Mouse (Mus musculus): ENCODE data around the gene Cpne7. TPM values are rescaled to one million over a fixed set of nuclear protein-coding genes. Genes with fewer than 3 reads are reported as not detected.

Gene Cpne7
- polyA plus RNA-seq, 1 experiment, result 0.16 TPM

DNA sequence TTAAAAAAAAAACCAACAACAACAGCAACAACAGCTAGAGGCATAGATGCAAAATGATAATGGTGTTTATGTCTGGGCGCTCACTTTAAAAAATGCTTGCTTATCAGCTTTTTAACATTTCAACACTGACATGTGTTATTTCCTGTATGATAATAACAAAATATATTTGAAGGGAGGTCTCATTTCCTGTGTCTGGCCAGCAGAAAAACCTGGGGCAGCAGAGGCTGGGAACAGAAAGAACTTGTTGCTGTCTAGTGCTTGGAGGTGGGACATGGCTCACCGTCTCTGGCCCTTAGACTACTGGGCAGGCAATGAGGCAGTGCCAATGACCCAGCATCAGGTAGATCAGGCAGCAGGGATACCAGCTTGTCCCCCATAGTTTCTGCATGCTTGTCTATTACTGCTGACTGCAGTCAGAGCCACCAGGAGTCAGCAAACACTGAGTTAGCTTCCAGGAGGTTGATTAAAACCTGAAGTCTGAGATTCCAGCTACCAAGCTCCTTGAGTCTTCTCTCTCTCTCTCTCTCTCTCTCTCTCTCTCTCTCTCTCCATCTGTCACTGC is 3.2 kb upstream of the Cpne7 start:
- Histone ChIP-seq H3K4me2 (ENCODE audit: low read depth) (no peak overlapping the region), H3K79me2 (ENCODE audit: control insufficient read depth, insufficient read depth) (no peaks in the 10 kb centered on the region), H3K4me3 (no peak overlapping the region), H3ac (ENCODE audit: control insufficient read depth, insufficient read length) (no peak overlapping the region), H3K36me3 (ENCODE audit: control insufficient read depth, insufficient read depth) (no peaks in the 10 kb centered on the region), H3K27me3 (ENCODE audit: control insufficient read depth, insufficient read depth, insufficient read length) (peaks cover 12% of the 10 kb centered on the region)
- TF ChIP-seq POLR2AphosphoS2 (IDR thresholded peaks at IDR 0.05; ENCODE audit: insufficient read length, low read depth) (no peak), MYOD1 (IDR thresholded peaks at IDR 0.05; ENCODE audit: control insufficient read depth in 1 of 3, insufficient read length in 2 of 3, low read depth in 2 of 3) (no peak), USF1 (IDR thresholded peaks at IDR 0.05; ENCODE audit: low read depth) (no peak), REST (IDR thresholded peaks at IDR 0.05; ENCODE audit: insufficient read depth, insufficient read length) (no peak), TCF3 (IDR thresholded peaks at IDR 0.05; ENCODE audit: insufficient read length, low read depth) (no peak), TCF12 (IDR thresholded peaks at IDR 0.05; ENCODE audit: insufficient read depth, poor library complexity, severe bottlenecking) (no peak), MYOG (IDR thresholded peaks at IDR 0.05; ENCODE audit: control insufficient read depth in 1 of 3, insufficient read depth in 1 of 3, insufficient read length in 2 of 3, low read depth in 2 of 3) (no peak), CEBPB (IDR thresholded peaks at IDR 0.05; ENCODE audit: insufficient read depth, poor library complexity, severe bottlenecking) (no peak), MAX (IDR thresholded peaks at IDR 0.05; ENCODE audit: low read depth) (no peak), POLR2A (IDR thresholded peaks at IDR 0.05; ENCODE audit: insufficient read length, low read depth) (no peak), E2F4 (IDR thresholded peaks at IDR 0.05; ENCODE audit: insufficient read depth) (no peak), SRF (IDR thresholded peaks at IDR 0.05; ENCODE audit: control insufficient read depth, insufficient read length, low read depth) (no peak)

DNA sequence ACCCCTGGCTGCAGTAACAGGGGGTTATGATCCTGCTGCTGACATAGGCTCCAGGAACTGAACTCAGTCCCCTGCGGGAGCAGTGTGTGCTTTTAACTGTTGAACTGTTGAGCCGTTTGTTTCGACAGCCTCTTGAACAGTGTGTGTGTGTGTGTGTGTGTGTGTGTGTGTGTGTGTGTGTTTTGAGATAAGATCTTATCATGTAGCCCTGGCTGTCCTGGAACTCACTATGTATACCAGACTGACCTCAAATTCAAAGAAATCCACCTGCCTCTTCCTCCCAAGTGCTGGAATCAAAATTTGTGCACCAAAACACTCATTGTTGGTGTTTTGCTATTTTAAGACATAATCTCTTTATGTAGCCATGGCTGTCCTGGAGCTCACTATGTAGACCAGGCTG is 2.5 kb upstream of the Cpne7 start:
- TF ChIP-seq MYOG (IDR thresholded peaks at IDR 0.05; ENCODE audit: control insufficient read depth in 1 of 3, insufficient read depth in 1 of 3, insufficient read length in 2 of 3, low read depth in 2 of 3), result no peak
- no peak for TF ChIP-seq POLR2A (IDR thresholded peaks at IDR 0.05; ENCODE audit: insufficient read length, low read depth)
- TF ChIP-seq USF1 (IDR thresholded peaks at IDR 0.05; ENCODE audit: low read depth), result no peak
- no peak for TF ChIP-seq TCF12 (IDR thresholded peaks at IDR 0.05; ENCODE audit: insufficient read depth, poor library complexity, severe bottlenecking)
- TF ChIP-seq MYOD1 (IDR thresholded peaks at IDR 0.05; ENCODE audit: control insufficient read depth in 1 of 3, insufficient read length in 2 of 3, low read depth in 2 of 3), result no peak
- TF ChIP-seq SRF (IDR thresholded peaks at IDR 0.05; ENCODE audit: control insufficient read depth, insufficient read length, low read depth), result no peak
- TF ChIP-seq TCF3 (IDR thresholded peaks at IDR 0.05; ENCODE audit: insufficient read length, low read depth), result no peak
- TF ChIP-seq MAX (IDR thresholded peaks at IDR 0.05; ENCODE audit: low read depth), result no peak
- TF ChIP-seq REST (IDR thresholded peaks at IDR 0.05; ENCODE audit: insufficient read depth, insufficient read length), result no peak
- no peak for TF ChIP-seq E2F4 (IDR thresholded peaks at IDR 0.05; ENCODE audit: insufficient read depth)
- TF ChIP-seq POLR2AphosphoS2 (IDR thresholded peaks at IDR 0.05; ENCODE audit: insufficient read length, low read depth), result no peak
- TF ChIP-seq CEBPB (IDR thresholded peaks at IDR 0.05; ENCODE audit: insufficient read depth, poor library complexity, severe bottlenecking), result no peak
- Histone ChIP-seq H3K79me2 (ENCODE audit: control insufficient read depth, insufficient read depth) (no peaks in the 10 kb centered on the region), H3K27me3 (ENCODE audit: control insufficient read depth, insufficient read depth, insufficient read length) (peaks cover 12% of the 10 kb centered on the region), H3K4me2 (ENCODE audit: low read depth) (no peak overlapping the region), H3K36me3 (ENCODE audit: control insufficient read depth, insufficient read depth) (no peaks in the 10 kb centered on the region), H3K4me3 (no peak overlapping the region), H3ac (ENCODE audit: control insufficient read depth, insufficient read length) (no peak overlapping the region)

DNA sequence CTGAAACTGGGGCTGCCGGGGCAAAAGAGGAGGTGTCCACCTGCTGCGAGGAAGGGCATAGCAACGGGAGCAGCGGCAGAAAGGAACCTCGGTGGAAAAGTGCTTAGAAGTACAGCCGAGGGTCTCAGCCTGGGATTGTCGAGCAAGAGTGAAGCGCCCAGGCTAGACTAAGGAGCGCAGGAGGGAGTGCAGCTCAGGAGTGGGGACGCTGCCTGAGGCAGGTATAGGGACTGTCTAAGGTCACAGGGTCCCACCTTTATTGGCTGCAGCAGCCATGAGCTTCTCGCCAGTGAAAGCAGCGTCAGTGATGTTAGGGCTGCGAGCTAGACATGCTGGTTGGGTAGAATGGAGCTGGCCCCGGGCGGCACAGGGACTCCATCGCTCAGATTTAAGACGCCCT is 570 bp downstream of the Cpne7 start:
- H3K79me2 ChIP-seq (ENCODE audit: control insufficient read depth, insufficient read depth), result no peaks in the 10 kb centered on the region
- TF ChIP-seq TCF12 (IDR thresholded peaks at IDR 0.05; ENCODE audit: insufficient read depth, poor library complexity, severe bottlenecking), result no peak
- no peak for TF ChIP-seq SRF (IDR thresholded peaks at IDR 0.05; ENCODE audit: control insufficient read depth, insufficient read length, low read depth)
- no peak for TF ChIP-seq TCF3 (IDR thresholded peaks at IDR 0.05; ENCODE audit: insufficient read length, low read depth)
- TF ChIP-seq CEBPB (IDR thresholded peaks at IDR 0.05; ENCODE audit: insufficient read depth, poor library complexity, severe bottlenecking), result no peak
- no peak for TF ChIP-seq REST (IDR thresholded peaks at IDR 0.05; ENCODE audit: insufficient read depth, insufficient read length)
- TF ChIP-seq POLR2A (IDR thresholded peaks at IDR 0.05; ENCODE audit: insufficient read length, low read depth), result no peak
- TF ChIP-seq POLR2AphosphoS2 (IDR thresholded peaks at IDR 0.05; ENCODE audit: insufficient read length, low read depth), result no peak
- no peak for TF ChIP-seq MAX (IDR thresholded peaks at IDR 0.05; ENCODE audit: low read depth)
- TF ChIP-seq USF1 (IDR thresholded peaks at IDR 0.05; ENCODE audit: low read depth), result no peak
- TF ChIP-seq MYOG (IDR thresholded peaks at IDR 0.05; ENCODE audit: control insufficient read depth in 1 of 3, insufficient read depth in 1 of 3, insufficient read length in 2 of 3, low read depth in 2 of 3), result no peak
- TF ChIP-seq E2F4 (IDR thresholded peaks at IDR 0.05; ENCODE audit: insufficient read depth), result no peak
- no peak for TF ChIP-seq MYOD1 (IDR thresholded peaks at IDR 0.05; ENCODE audit: control insufficient read depth in 1 of 3, insufficient read length in 2 of 3, low read depth in 2 of 3)
- no peak overlapping the region for H3K4me3 ChIP-seq
- peaks cover 12% of the 10 kb centered on the region for H3K27me3 ChIP-seq (ENCODE audit: control insufficient read depth, insufficient read depth, insufficient read length)
- no peak overlapping the region for H3K4me2 ChIP-seq (ENCODE audit: low read depth)
- H3K36me3 ChIP-seq (ENCODE audit: control insufficient read depth, insufficient read depth), result no peaks in the 10 kb centered on the region
- no peak overlapping the region for H3ac ChIP-seq (ENCODE audit: control insufficient read depth, insufficient read length)

DNA sequence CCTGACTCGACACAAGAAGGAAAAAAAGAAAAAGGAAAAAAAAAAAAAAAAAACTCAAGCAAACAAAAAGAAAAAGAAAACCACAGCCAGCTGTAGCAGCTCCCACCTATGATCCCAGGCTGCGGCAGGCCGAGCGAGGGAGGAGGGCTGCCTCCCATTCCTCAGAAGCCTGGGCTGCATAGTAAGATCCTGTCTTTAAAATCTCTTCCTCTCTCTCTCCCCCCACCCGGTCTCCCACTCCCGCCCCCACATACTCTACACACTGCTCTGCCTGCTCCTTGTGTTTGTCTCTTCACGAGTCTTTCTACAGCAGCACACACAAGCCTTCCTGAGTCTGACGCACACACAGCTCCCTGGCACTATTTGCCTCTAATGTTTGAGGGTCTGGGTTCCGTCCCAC is 4.9 kb downstream of the Cpne7 start:
- TF ChIP-seq SRF (IDR thresholded peaks at IDR 0.05; ENCODE audit: control insufficient read depth, insufficient read length, low read depth) (no peak), USF1 (IDR thresholded peaks at IDR 0.05; ENCODE audit: low read depth) (no peak), POLR2A (IDR thresholded peaks at IDR 0.05; ENCODE audit: insufficient read length, low read depth) (no peak), MYOG (IDR thresholded peaks at IDR 0.05; ENCODE audit: control insufficient read depth in 1 of 3, insufficient read depth in 1 of 3, insufficient read length in 2 of 3, low read depth in 2 of 3) (no peak), REST (IDR thresholded peaks at IDR 0.05; ENCODE audit: insufficient read depth, insufficient read length) (no peak), CEBPB (IDR thresholded peaks at IDR 0.05; ENCODE audit: insufficient read depth, poor library complexity, severe bottlenecking) (no peak)
- Histone ChIP-seq H3K27me3 (ENCODE audit: control insufficient read depth, insufficient read depth, insufficient read length) (peaks cover 11% of the 10 kb centered on the region), H3K79me2 (ENCODE audit: control insufficient read depth, insufficient read depth) (no peaks in the 10 kb centered on the region), H3K4me2 (ENCODE audit: low read depth) (no peak overlapping the region), H3ac (ENCODE audit: control insufficient read depth, insufficient read length) (no peak overlapping the region), H3K4me3 (no peak overlapping the region), H3K36me3 (ENCODE audit: control insufficient read depth, insufficient read depth) (no peaks in the 10 kb centered on the region)
